Comparison of ENCODE assay signal across 8 mouse cellular contexts in genomic region chr16:38668871-38669675, GRCm38 (mm10). TPM values are rescaled to one million over a fixed set of nuclear protein-coding genes. Genes with fewer than 3 reads are reported as not detected.
DNase-seq lines count a peak whose midpoint lies in the region; ATAC-seq and TF ChIP-seq lines count a peak whose summit lies in the region.

No protein-coding gene starts in this region.

- H3K4me3 ChIP-seq in hindbrain, postnatal 0 days (ENCODE audit: low read length): no peak overlapping the region
- H3K4me3 ChIP-seq in hindbrain, embryonic 13.5 days: no peak overlapping the region
- H3K4me3 ChIP-seq in cerebellum, adult 2 months (replicated peaks; ENCODE audit: insufficient read depth, low read depth, low read length): no peak overlapping the region
- H3K4me3 ChIP-seq in heart, embryonic 10.5 days: no peak overlapping the region
- H3K4me3 ChIP-seq in lung, adult 2 months (replicated peaks; ENCODE audit: extremely low read depth, low read depth, low read length): no peak overlapping the region

- 76% methylated on average over 8 of the region's 8 CpGs for WGBS in hindbrain, postnatal 0 days
- 89% methylated on average over 8 of the region's 8 CpGs for WGBS in hindbrain, embryonic 13.5 days
- 43% methylated on average over 8 of the region's 8 CpGs for WGBS in cerebellum, adult 2 months
- WGBS in heart, embryonic 10.5 days: 87% methylated on average over 8 of the region's 8 CpGs
- WGBS in lung, adult 2 months: 43% methylated on average over 8 of the region's 8 CpGs

- H3K27me3 ChIP-seq in hindbrain, postnatal 0 days (ENCODE audit: insufficient read depth, low read length): no peaks in the 10 kb centered on the region
- no peaks in the 10 kb centered on the region for H3K27me3 ChIP-seq in hindbrain, embryonic 13.5 days
- no peaks in the 10 kb centered on the region for H3K27me3 ChIP-seq in cerebellum, adult 2 months (ENCODE audit: control insufficient read depth, insufficient read depth, low read length)
- H3K27me3 ChIP-seq in heart, embryonic 10.5 days (ENCODE audit: insufficient read depth, poor library complexity, severe bottlenecking): no peaks in the 10 kb centered on the region

- no peak for TF ChIP-seq CTCF in hindbrain, postnatal 0 days (IDR thresholded peaks at IDR 0.05; ENCODE audit: low read depth)
- no peak for TF ChIP-seq CTCF in cerebellum, adult 2 months (IDR thresholded peaks at IDR 0.05; ENCODE audit: borderline replicate concordance, insufficient read depth, low read depth, low read length)
- no peak for TF ChIP-seq CTCF in lung, adult 2 months (IDR thresholded peaks at IDR 0.05; ENCODE audit: insufficient read depth, low read length)

- H3K36me3 ChIP-seq in hindbrain, postnatal 0 days (ENCODE audit: insufficient read depth, low read length): no peaks in the 10 kb centered on the region
- no peaks in the 10 kb centered on the region for H3K36me3 ChIP-seq in hindbrain, embryonic 13.5 days
- peaks cover 6% of the 10 kb centered on the region for H3K36me3 ChIP-seq in heart, embryonic 10.5 days

- DNase-seq in hindbrain, postnatal 0 days (ENCODE audit: low spot score): peak; percentile 68
- DNase-seq in cerebellum, adult 2 months: peak; percentile 18 to 40
- DNase-seq in heart, embryonic 10.5 days (ENCODE audit: low spot score): no peak
- DNase-seq in lung, adult 2 months: peak; percentile 47
- no peak for DNase-seq in ovary, postnatal 36 days (ENCODE audit: low spot score)
- DNase-seq in urinary bladder, adult 2 months (ENCODE audit: low spot score): no peak
- no peak for DNase-seq in testis, postnatal 14 days (ENCODE audit: low spot score)

- H3K4me1 ChIP-seq in hindbrain, postnatal 0 days (ENCODE audit: insufficient read depth, low read length): peaks cover 17% of the 10 kb centered on the region
- H3K4me1 ChIP-seq in hindbrain, embryonic 13.5 days (replicated peaks): peaks cover 47% of the 10 kb centered on the region
- H3K4me1 ChIP-seq in cerebellum, adult 2 months (ENCODE audit: control insufficient read depth, insufficient read depth, low read length): no peaks in the 10 kb centered on the region; the same call in none of the 2 replicates
- peaks cover 48% of the 10 kb centered on the region for H3K4me1 ChIP-seq in heart, embryonic 10.5 days
- peaks cover 40% of the 10 kb centered on the region for H3K4me1 ChIP-seq in lung, adult 2 months (ENCODE audit: control insufficient read depth, insufficient read depth, low read length)

- H3K4me2 ChIP-seq in hindbrain, postnatal 0 days (ENCODE audit: low read depth, low read length): no peak overlapping the region
- H3K4me2 ChIP-seq in hindbrain, embryonic 13.5 days: no peak overlapping the region

- no peaks in the 10 kb centered on the region for H3K9me3 ChIP-seq in hindbrain, postnatal 0 days (ENCODE audit: low read length)
- H3K9me3 ChIP-seq in hindbrain, embryonic 13.5 days: no peaks in the 10 kb centered on the region
- no peaks in the 10 kb centered on the region for H3K9me3 ChIP-seq in heart, embryonic 10.5 days

- no peak overlapping the region for H3K9ac ChIP-seq in hindbrain, postnatal 0 days (replicated peaks; ENCODE audit: low read length)
- no peak overlapping the region for H3K9ac ChIP-seq in hindbrain, embryonic 13.5 days

- peak overlapping the region; percentile 41; the same call in 1 of the 2 replicates for H3K27ac ChIP-seq in hindbrain, postnatal 0 days
- H3K27ac ChIP-seq in hindbrain, embryonic 13.5 days: no peak overlapping the region
- no peak overlapping the region for H3K27ac ChIP-seq in cerebellum, adult 2 months (ENCODE audit: insufficient read depth, low read length)
- peak overlapping the region; percentile 50; the same call in 1 of the 2 replicates for H3K27ac ChIP-seq in heart, embryonic 10.5 days

- TF ChIP-seq POLR2A in cerebellum, adult 2 months (IDR thresholded peaks at IDR 0.05; ENCODE audit: borderline replicate concordance, insufficient read depth, low read length): no peak
- no peak for TF ChIP-seq POLR2A in lung, adult 2 months (IDR thresholded peaks at IDR 0.05; ENCODE audit: borderline replicate concordance, extremely low read depth, low read depth, low read length)

- ATAC-seq in hindbrain, postnatal 0 days: no peak; the same call in 1 of the 2 replicates
- ATAC-seq in hindbrain, embryonic 13.5 days (ENCODE audit: low FRiP score): no peak

RNA-seq across cellular contexts. Expression of gene Arhgap31, which starts 44.0 kb away (rescaled TPM):
- total RNA-seq in hindbrain, postnatal 0 days (2014; rRNA removed): 12.7 and 14.9 TPM in 2 replicates
- polyA plus RNA-seq in hindbrain, postnatal 0 days (2015; fragmentation: Nextera tagmentation; extraction: Ambion mirVana): 4.6 and 4.8 TPM in 2 replicates
- polyA plus RNA-seq in hindbrain, embryonic 13.5 days (2015; fragmentation: Nextera tagmentation; extraction: Ambion mirVana): 5.2 and 6.6 TPM in 2 replicates
- 17.3 and 17.8 TPM in 2 replicates for polyA plus RNA-seq in cerebellum, adult 2 months (2012; rRNA removed)
- polyA plus RNA-seq in heart, embryonic 10.5 days (2016; fragmentation: Nextera tagmentation; extraction: Ambion mirVana): 27.7 and 37.4 TPM in 2 replicates
- polyA plus RNA-seq in lung, adult 2 months (2012; rRNA removed): 43.9 and 46.8 TPM in 2 replicates
- polyA plus RNA-seq in urinary bladder, adult 2 months (2012; rRNA removed): 7.8 and 13.3 TPM in 2 replicates

Comparison
In these comparisons a context has a peak if more than half of its experiments do, and no peak if none do; other contexts are left out.
1. H3K27ac ChIP-seq: peak in hindbrain, postnatal 0 days (single experiment) and heart, embryonic 10.5 days (single experiment); none in hindbrain, embryonic 13.5 days (single experiment) and cerebellum, adult 2 months (single experiment).
2. DNase-seq: peak in hindbrain, postnatal 0 days (single experiment), cerebellum, adult 2 months (2 of 2) and lung, adult 2 months (single experiment); none in heart, embryonic 10.5 days (single experiment), ovary, postnatal 36 days (single experiment), urinary bladder, adult 2 months (single experiment) and testis, postnatal 14 days (single experiment).